Mouse (Mus musculus) midbrain, embryonic 14.5 days (tissue): ENCODE data around the gene Cx3cr1. TPM values are rescaled to one million over a fixed set of nuclear protein-coding genes. Genes with fewer than 3 reads are reported as not detected.

Source experiments
- ATAC-seq: fragments of 200-750 bp; cut with Nextera tagmentation; 2 replicates; pipeline ENCODE4 v1.8.0; 2017; ENCODE audit warnings: moderate number of reproducible peaks, moderate library complexity; ENCODE audit not compliant: low FRiP score, low TSS enrichment
- DNase-seq: peaks from one replicate; pipeline ENCODE4 v3.0.0-alpha.2; 2015
- H3K27ac ChIP-seq: fragments of 300-500 bp; sonication (generic); replicated peaks from 2 replicates; pipeline ENCODE4 v1.5.1; 2014; ENCODE audit warnings: mild to moderate bottlenecking, low read depth, low read length, moderate library complexity
- H3K27me3 ChIP-seq: fragments of 300-500 bp; sonication (generic); 2 replicates; pipeline ENCODE4 v1.6.1; 2014; ENCODE audit warnings: low read length, control low read depth, mixed read lengths; ENCODE audit not compliant: control insufficient read depth, insufficient read depth
- H3K36me3 ChIP-seq: fragments of 300-500 bp; sonication (generic); 2 replicates; pipeline ENCODE4 v1.6.1; 2014; ENCODE audit warnings: low read length, control low read depth; ENCODE audit not compliant: control insufficient read depth, insufficient read depth
- H3K4me1 ChIP-seq: fragments of 300-500 bp; sonication (generic); 2 replicates; pipeline ENCODE4 v1.6.1; 2014; ENCODE audit warnings: mild to moderate bottlenecking, antibody characterized with exemption, low read length, control low read depth; ENCODE audit not compliant: control insufficient read depth, insufficient read depth
- H3K4me2 ChIP-seq: fragments of 300-500 bp; sonication (generic); 2 replicates; pipeline ENCODE4 v1.6.1; 2014; ENCODE audit warnings: mild to moderate bottlenecking, low read length, moderate library complexity
- H3K4me3 ChIP-seq: fragments of 300-500 bp; sonication (generic); replicated peaks from 2 replicates; pipeline ENCODE4 v1.5.1; 2014; ENCODE audit warnings: low read depth, low read length
- H3K9ac ChIP-seq: fragments of 300-500 bp; sonication (generic); replicated peaks from 2 replicates; pipeline ENCODE4 v1.6.1; 2014; ENCODE audit warnings: mild to moderate bottlenecking, low read length, moderate library complexity
- H3K9me3 ChIP-seq: fragments of 300-500 bp; sonication (generic); 2 replicates; pipeline ENCODE4 v1.6.1; 2016; ENCODE audit warnings: low read length, control low read depth, mixed read lengths; ENCODE audit not compliant: control insufficient read depth
- WGBS: fragments of 180-500 bp; shearing (Covaris S2); extraction: QIAGEN DNeasy Blood & Tissue Kit; methylation state at CpG from one replicate; pipeline ENCODE4 v1.1.7; 2014; 5-methylcytosine and 5-hydroxymethylcytosine counted together
- polyA plus RNA-seq: library from polyadenylated mRNA; unstranded; fragments of >200 nt; fragmentation: Nextera tagmentation; extraction: Ambion mirVana; gene quantifications from 2 replicates; pipeline ENCODE4 v1.2.1, GENCODE M21; 2014

Gene Cx3cr1
- polyA plus RNA-seq, 1 experiment from 2014 or later, result 5.0 TPM

DNA sequence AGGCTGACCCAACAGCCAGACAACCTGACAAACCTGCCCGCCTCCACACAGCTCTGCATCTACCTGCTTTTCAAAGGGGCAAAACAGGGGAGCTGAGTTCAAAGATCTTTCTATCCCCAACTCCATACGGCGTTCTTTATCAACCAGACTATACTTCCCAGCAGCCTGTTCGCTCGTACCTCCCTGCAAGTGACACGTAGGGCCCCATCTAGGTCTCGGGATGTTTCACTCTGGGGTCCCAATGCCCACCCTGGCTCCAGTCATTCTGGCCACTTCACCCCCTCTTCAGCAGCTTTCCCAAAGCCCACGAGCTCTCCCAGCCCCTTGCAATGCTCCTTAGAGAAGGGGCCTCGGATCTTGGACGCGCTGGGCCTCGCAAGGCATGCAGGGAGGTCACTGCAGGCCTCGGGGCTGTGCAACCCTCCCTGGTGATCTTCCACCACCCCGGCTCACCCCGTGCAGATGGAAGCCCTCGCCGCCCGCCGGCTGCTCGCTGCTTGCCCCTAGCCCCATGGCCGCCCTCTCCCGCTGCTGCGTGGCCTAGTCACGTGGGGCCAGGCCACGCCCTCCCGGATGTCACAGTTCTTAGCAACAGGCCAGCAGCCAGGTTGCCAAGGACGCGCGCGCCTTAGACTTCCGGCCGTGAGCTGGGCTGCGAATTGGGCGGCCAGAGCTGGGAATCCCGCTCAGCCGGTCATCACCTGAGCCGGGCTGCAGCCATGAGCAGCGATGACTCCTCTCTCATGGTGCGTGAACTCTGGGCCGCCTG is 132.5 kb downstream of the Cx3cr1 start, which contains the start of the genes Gorasp1 and Ttc21a:
Gorasp1 (minus strand) TSS at position 561 of the 769 bp plus-strand sequence.
Ttc21a (plus strand) TSS at position 602 of the 769 bp plus-strand sequence.
- Histone ChIP-seq H3K9ac (peak within 1 kb of the TSS; percentile 88), H3K4me3 (peak within 1 kb of the TSS; percentile 73), H3K4me1 (peaks cover 9% of the 10 kb centered on the region), H3K4me2 (peak within 1 kb of the TSS; percentile 85), H3K27me3 (no peaks in the 10 kb centered on the region), H3K9me3 (no peaks in the 10 kb centered on the region), H3K27ac (peak within 1 kb of the TSS; percentile 72; the same call in 1 of the 2 replicates), H3K36me3 (peaks cover 4% of the 10 kb centered on the region; the same call in 1 of the 2 replicates)
- ATAC-seq, result peak; percentile 96
- WGBS, result 4% methylated on average over 40 of the region's 40 CpGs
- DNase-seq, result peak; percentile 97

DNA sequence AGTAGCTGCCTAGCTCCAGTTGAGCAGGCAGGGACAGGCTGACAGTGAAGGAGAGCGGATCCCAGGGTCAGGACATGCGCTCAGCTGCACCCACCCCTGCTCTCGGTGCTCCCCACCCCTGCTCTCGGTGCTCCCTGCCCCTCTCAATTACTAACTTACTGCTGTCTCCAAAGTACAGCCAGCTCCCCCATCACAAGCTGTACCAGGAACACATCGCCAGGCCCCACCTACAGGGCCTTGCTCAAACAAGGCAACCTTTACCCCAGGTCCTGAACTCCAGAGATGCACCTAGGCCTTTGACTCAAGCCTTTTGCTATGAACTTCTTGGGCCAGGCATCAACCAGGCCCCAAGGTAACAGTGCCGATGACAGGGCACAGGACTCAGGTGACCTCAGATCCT is 136.0 kb downstream of the Cx3cr1 start:
- H3K4me3 ChIP-seq, result no peak overlapping the region
- peaks cover 9% of the 10 kb centered on the region for H3K4me1 ChIP-seq
- no peak overlapping the region for H3K4me2 ChIP-seq
- no peak overlapping the region for H3K27ac ChIP-seq
- no peak for DNase-seq
- ATAC-seq, result no peak
- H3K9ac ChIP-seq, result no peak overlapping the region
- H3K36me3 ChIP-seq, result peaks cover 28% of the 10 kb centered on the region
- 90% methylated on average over 6 of the region's 6 CpGs for WGBS
- H3K9me3 ChIP-seq, result no peaks in the 10 kb centered on the region
- no peaks in the 10 kb centered on the region for H3K27me3 ChIP-seq

DNA sequence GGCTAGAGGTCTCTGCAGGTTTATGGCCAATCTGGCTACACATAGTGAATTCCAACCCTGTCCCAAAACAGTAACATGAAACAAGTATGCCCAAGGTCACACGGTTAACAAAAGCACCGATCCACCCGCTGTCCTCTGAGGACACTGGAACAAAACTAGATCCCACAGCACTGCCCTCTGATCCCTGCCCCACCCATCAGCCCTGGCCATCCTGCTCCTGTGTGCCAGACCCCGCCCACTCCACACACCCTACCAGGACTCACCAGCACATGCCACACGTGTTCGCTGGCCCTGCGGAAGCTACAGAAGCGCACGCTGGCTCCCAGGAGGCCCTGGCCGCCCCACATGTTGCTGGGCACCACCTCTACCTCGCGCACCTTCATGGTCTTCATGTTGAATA is 137.3 kb downstream of the Cx3cr1 start:
- H3K9ac ChIP-seq, result no peak overlapping the region
- no peaks in the 10 kb centered on the region for H3K9me3 ChIP-seq
- H3K4me1 ChIP-seq, result peaks cover 6% of the 10 kb centered on the region
- WGBS, result 92% methylated on average over 12 of the region's 12 CpGs
- H3K27ac ChIP-seq, result no peak overlapping the region
- H3K36me3 ChIP-seq, result peaks cover 41% of the 10 kb centered on the region
- H3K27me3 ChIP-seq, result no peaks in the 10 kb centered on the region
- ATAC-seq, result no peak
- H3K4me2 ChIP-seq, result no peak overlapping the region
- H3K4me3 ChIP-seq, result no peak overlapping the region
- DNase-seq, result no peak

DNA sequence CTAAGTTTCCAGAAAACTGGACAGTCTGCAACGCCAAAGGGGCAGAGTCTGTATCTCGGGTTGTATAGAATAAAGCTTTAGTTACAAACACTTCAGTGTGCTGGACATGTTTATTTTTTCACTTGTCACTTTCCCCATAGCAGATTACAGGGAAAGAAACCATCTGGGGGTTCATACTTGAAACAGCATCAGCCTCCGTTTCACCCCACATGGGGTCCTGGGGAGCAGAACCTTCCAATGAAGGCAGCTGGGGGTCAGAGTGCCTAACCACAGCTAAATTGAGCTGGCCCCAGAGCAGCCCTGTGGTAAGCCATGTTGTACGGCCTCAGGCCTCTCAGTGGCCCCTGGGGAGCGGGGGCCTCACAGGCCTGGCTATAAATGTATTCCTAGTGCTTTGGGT is 143.2 kb downstream of the Cx3cr1 start:
- Histone ChIP-seq H3K27me3 (no peaks in the 10 kb centered on the region), H3K27ac (no peak overlapping the region), H3K9me3 (no peaks in the 10 kb centered on the region), H3K4me3 (no peak overlapping the region), H3K4me1 (no peaks in the 10 kb centered on the region), H3K4me2 (no peak overlapping the region), H3K9ac (no peak overlapping the region), H3K36me3 (peaks cover 84% of the 10 kb centered on the region)
- no peak for ATAC-seq
- WGBS, result 89% methylated on average over 5 of the region's 5 CpGs
- DNase-seq, result no peak

DNA sequence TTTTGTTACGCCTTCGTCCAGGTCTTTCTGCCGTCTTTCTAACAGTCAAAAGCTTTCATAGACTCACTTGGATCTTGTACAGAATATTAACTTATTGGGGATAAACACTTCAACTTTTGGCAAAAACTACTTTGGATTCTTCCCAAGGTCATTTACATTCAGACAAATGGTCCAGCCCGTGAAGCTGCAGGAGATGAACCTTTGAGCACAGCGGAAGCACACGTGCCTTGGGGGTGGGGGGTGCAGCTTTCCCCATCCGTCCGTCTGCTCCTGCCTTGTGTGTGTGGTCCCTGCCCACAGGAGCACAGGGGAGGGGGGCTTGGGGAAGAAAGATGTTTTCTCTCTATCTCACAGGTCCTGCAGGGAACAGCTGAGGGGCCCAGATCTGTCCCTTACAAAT is 143.9 kb downstream of the Cx3cr1 start:
- H3K9me3 ChIP-seq, result no peaks in the 10 kb centered on the region
- no peaks in the 10 kb centered on the region for H3K4me1 ChIP-seq
- no peak overlapping the region for H3K4me2 ChIP-seq
- H3K9ac ChIP-seq, result no peak overlapping the region
- no peaks in the 10 kb centered on the region for H3K27me3 ChIP-seq
- H3K4me3 ChIP-seq, result no peak overlapping the region
- 80% methylated on average over 8 of the region's 8 CpGs for WGBS
- DNase-seq (no peak), ATAC-seq (no peak)
- no peak overlapping the region for H3K27ac ChIP-seq
- H3K36me3 ChIP-seq, result peaks cover 89% of the 10 kb centered on the region

DNA sequence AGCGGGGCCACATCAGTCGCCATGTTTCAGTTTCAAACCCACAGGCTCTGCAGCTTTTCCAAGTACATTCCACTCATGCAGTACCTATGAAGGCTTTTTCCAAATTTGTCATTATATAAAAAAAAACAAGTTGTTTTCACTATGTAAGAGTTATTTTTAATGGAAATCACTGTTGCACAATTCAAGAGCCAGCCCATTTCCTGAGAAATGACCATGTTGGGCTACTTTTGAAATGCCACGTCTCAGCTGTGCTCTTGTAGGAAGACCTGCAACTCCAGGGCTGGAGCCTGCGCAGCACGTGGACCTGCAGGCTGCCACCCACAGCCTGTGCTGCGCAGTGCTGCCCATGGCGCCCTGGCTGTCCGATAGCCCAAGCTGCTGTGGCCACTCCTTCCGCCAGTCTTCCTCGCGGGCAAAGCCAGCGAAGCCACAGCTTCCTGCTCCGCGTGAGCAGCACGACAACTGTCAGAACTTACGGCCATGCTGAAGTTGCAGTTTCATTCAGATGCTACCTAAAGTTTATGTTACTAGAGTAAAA is 144.5 kb downstream of the Cx3cr1 start:
- Histone ChIP-seq H3K4me3 (no peak overlapping the region), H3K27me3 (no peaks in the 10 kb centered on the region)

DNA sequence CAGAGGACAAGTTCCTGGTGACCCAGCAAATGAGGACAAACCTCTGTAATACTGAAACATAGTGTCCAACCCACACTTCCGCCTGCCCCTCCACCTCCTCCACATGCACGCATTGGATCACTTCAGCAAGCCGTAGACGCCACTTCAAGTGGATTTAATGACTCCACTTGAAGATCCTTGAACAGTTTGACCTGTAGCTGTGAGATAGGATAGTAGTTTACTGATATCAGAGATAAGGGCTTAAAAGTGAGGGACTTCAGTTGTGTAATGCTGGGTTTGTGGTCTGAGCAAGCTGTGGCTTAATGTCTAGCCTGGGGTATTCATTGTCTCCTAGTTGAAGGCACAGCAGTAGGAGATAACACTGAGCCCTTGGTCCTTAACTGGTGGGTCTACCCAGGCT is 146.2 kb downstream of the Cx3cr1 start:
- ATAC-seq (no peak), DNase-seq (no peak)
- H3K27me3 ChIP-seq, result no peaks in the 10 kb centered on the region
- WGBS, result 96% methylated on average over 4 of the region's 4 CpGs
- H3K9ac ChIP-seq, result no peak overlapping the region
- no peak overlapping the region for H3K27ac ChIP-seq
- no peak overlapping the region for H3K4me3 ChIP-seq
- H3K4me2 ChIP-seq, result no peak overlapping the region
- H3K9me3 ChIP-seq, result no peaks in the 10 kb centered on the region
- peaks cover 95% of the 10 kb centered on the region for H3K36me3 ChIP-seq
- H3K4me1 ChIP-seq, result no peaks in the 10 kb centered on the region

More for the DNA sequence above, 144.5 kb downstream of the Cx3cr1 start:
- no peak overlapping the region for H3K9ac ChIP-seq
- 94% methylated on average over 16 of the region's 16 CpGs for WGBS
- ATAC-seq (no peak), DNase-seq (no peak)
- no peaks in the 10 kb centered on the region for H3K9me3 ChIP-seq
- H3K4me1 ChIP-seq, result no peaks in the 10 kb centered on the region
- H3K36me3 ChIP-seq, result peaks cover 94% of the 10 kb centered on the region
- no peak overlapping the region for H3K4me2 ChIP-seq
- H3K27ac ChIP-seq, result no peak overlapping the region

DNA sequence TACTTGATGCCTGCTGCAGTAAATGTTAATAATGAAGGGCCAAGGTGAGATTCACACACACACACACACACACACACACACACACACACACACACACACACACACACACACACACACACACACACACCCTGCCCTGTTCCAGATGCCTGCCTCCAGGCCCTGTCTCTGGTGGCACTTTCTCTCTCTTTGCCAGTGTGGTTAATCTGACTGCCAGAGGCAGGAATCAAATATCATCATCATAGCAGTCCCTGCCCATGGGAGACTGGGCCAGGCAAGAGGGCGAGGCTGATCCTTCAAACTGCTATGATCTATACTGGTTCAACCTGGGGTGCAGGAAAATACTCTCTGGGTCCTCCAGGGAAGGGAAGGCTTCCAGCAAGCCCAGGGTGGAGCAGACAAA is 149.8 kb downstream of the Cx3cr1 start:
- H3K4me2 ChIP-seq, result no peak overlapping the region
- no peaks in the 10 kb centered on the region for H3K9me3 ChIP-seq
- ATAC-seq (no peak), DNase-seq (no peak)
- no peaks in the 10 kb centered on the region for H3K4me1 ChIP-seq
- peaks cover 91% of the 10 kb centered on the region for H3K36me3 ChIP-seq
- H3K9ac ChIP-seq, result no peak overlapping the region
- no peak overlapping the region for H3K4me3 ChIP-seq
- H3K27me3 ChIP-seq, result no peaks in the 10 kb centered on the region
- no peak overlapping the region for H3K27ac ChIP-seq
- WGBS, result 88% methylated on average over 1 of the region's 1 CpGs
